Mouse (Mus musculus) limb, embryonic 14.5 days (tissue): ENCODE measurements around the gene Kmt2c. TPM values are rescaled to one million over a fixed set of nuclear protein-coding genes. Genes with fewer than 3 reads are reported as not detected.

Experiments
- ATAC-seq: fragments of 200-750 bp; cut with Nextera tagmentation; 2 replicates; pipeline ENCODE4 v1.8.0; 2017; ENCODE audit warnings: low read depth, moderate number of reproducible peaks, moderate TSS enrichment; ENCODE audit not compliant: low FRiP score
- DNase-seq: peaks from one replicate; pipeline ENCODE4 v3.0.0-alpha.2; 2015; ENCODE audit warnings: low spot score
- H3K27ac ChIP-seq: fragments of 300-500 bp; sonication (generic); replicated peaks from 2 replicates; pipeline ENCODE4 v1.5.1; 2014; ENCODE audit warnings: low read depth, mild to moderate bottlenecking, low read length, moderate library complexity, mixed read lengths
- H3K27me3 ChIP-seq: fragments of 300-500 bp; sonication (generic); 2 replicates; pipeline ENCODE4 v1.6.1; 2014; ENCODE audit warnings: low read length, mixed read lengths; ENCODE audit not compliant: control insufficient read depth, insufficient read depth
- H3K36me3 ChIP-seq: fragments of 300-500 bp; sonication (generic); 2 replicates; pipeline ENCODE4 v1.6.1; 2014; ENCODE audit warnings: mild to moderate bottlenecking, low read length, moderate library complexity, mixed read lengths; ENCODE audit not compliant: control insufficient read depth, insufficient read depth
- H3K4me1 ChIP-seq: fragments of 300-500 bp; sonication (generic); 2 replicates; pipeline ENCODE4 v1.6.1; 2014; ENCODE audit warnings: antibody characterized with exemption, low read length, mixed read lengths; ENCODE audit not compliant: control insufficient read depth, insufficient read depth
- H3K4me2 ChIP-seq: fragments of 300-500 bp; sonication (generic); replicated peaks from 2 replicates; pipeline ENCODE4 v1.6.1; 2014; ENCODE audit warnings: low read depth, mild to moderate bottlenecking, low read length, moderate library complexity; ENCODE audit not compliant: severe bottlenecking
- H3K4me3 ChIP-seq: fragments of 300-500 bp; sonication (generic); replicated peaks from 2 replicates; pipeline ENCODE4 v1.5.1; 2014; ENCODE audit warnings: low read length
- H3K9ac ChIP-seq: fragments of 300-500 bp; sonication (generic); 2 replicates; pipeline ENCODE4 v1.6.1; 2014; ENCODE audit warnings: mild to moderate bottlenecking, low read depth, low read length, moderate library complexity; ENCODE audit not compliant: severe bottlenecking
- H3K9me3 ChIP-seq: fragments of 300-500 bp; sonication (generic); 2 replicates; pipeline ENCODE4 v1.6.1; 2016; ENCODE audit warnings: low read length; ENCODE audit not compliant: control insufficient read depth
- POLR2A ChIP-seq: fragments of 200-500 bp; IDR thresholded peaks from 2 replicates; pipeline ENCODE4 v1.8.0; 2012; ENCODE audit warnings: inconsistent platforms, mild to moderate bottlenecking, moderate library complexity, borderline replicate concordance; ENCODE audit not compliant: insufficient read depth, insufficient read length; ENCODE audit errors: extremely low read depth
- WGBS: fragments of 180-500 bp; shearing (Covaris S2); extraction: QIAGEN DNeasy Blood & Tissue Kit; methylation state at CpG from one replicate; pipeline ENCODE4 v1.1.7; 2014; 5-methylcytosine and 5-hydroxymethylcytosine counted together
- polyA plus RNA-seq, 2 experiments: library from polyadenylated mRNA; depleted of rRNA in 1 of 2; stranded (reverse) in 1 of 2; unstranded in 1 of 2; fragments of >200 nt; fragmentation: Nextera tagmentation in 1 of 2; extraction: Ambion mirVana in 1 of 2; gene quantifications; 2 replicates each; pipeline versions ENCODE4 v1.2.1 to v1.2.3; 2012 to 2014

The Kmt2c gene
- polyA plus RNA-seq, 2 experiments, result 19.8 to 26.5 TPM

GRCm38 (mm10) chr5:25422576-25422975 is 76.0 kb downstream of the Kmt2c start:
- 75% methylated on average over 1 of the region's 1 CpGs for WGBS
- DNase-seq (no peak), ATAC-seq (no peak)
- no peak for TF ChIP-seq POLR2A
- H3K27me3 ChIP-seq, result no peaks in the 10 kb centered on the region
- H3K36me3 ChIP-seq, result no peaks in the 10 kb centered on the region
- H3K4me1 ChIP-seq, result no peaks in the 10 kb centered on the region
- no peak overlapping the region for H3K9ac ChIP-seq
- no peaks in the 10 kb centered on the region for H3K9me3 ChIP-seq
- H3K27ac ChIP-seq, result no peak overlapping the region
- no peak overlapping the region for H3K4me2 ChIP-seq
- H3K4me3 ChIP-seq, result no peak overlapping the region

- ATAC-seq (no peak), DNase-seq (peak; percentile 77)
- H3K4me3 ChIP-seq, result no peak overlapping the region
- no peaks in the 10 kb centered on the region for H3K36me3 ChIP-seq
- H3K4me1 ChIP-seq, result no peaks in the 10 kb centered on the region
- H3K4me2 ChIP-seq, result no peak overlapping the region
- H3K27ac ChIP-seq, result no peak overlapping the region
- H3K27me3 ChIP-seq, result no peaks in the 10 kb centered on the region
- WGBS, result 33% methylated on average over 3 of the region's 3 CpGs
- no peak for TF ChIP-seq POLR2A
- no peak overlapping the region for H3K9ac ChIP-seq
- no peaks in the 10 kb centered on the region for H3K9me3 ChIP-seq
Observed at GRCm38 (mm10) chr5:25420601-25421000, 78.0 kb downstream of the Kmt2c start.

GRCm38 (mm10) chr5:25415382-25415781 is 83.2 kb downstream of the Kmt2c start:
- Histone ChIP-seq H3K27ac (no peak overlapping the region), H3K4me3 (no peak overlapping the region), H3K4me1 (no peaks in the 10 kb centered on the region), H3K27me3 (no peaks in the 10 kb centered on the region), H3K4me2 (no peak overlapping the region), H3K9ac (no peak overlapping the region), H3K36me3 (0 out of 2 replicates have a peak, but pooled peaks cover 3% of the 10 kb centered on the region), H3K9me3 (no peaks in the 10 kb centered on the region)
- DNase-seq (no peak), ATAC-seq (no peak)
- no peak for TF ChIP-seq POLR2A

GRCm38 (mm10) chr5:25396727-25397126 is 101.9 kb downstream of the Kmt2c start:
- Histone ChIP-seq H3K9me3 (no peaks in the 10 kb centered on the region), H3K36me3 (peaks cover 20% of the 10 kb centered on the region), H3K27ac (no peak overlapping the region), H3K4me3 (no peak overlapping the region), H3K27me3 (no peaks in the 10 kb centered on the region), H3K4me2 (no peak overlapping the region), H3K4me1 (no peaks in the 10 kb centered on the region), H3K9ac (no peak overlapping the region)
- WGBS, result 93% methylated on average over 2 of the region's 2 CpGs
- no peak for TF ChIP-seq POLR2A
- DNase-seq, result no peak
- ATAC-seq, result no peak

GRCm38 (mm10) chr5:25392655-25393054 is 105.9 kb downstream of the Kmt2c start:
- H3K9ac ChIP-seq, result no peak overlapping the region
- DNase-seq, result no peak
- no peaks in the 10 kb centered on the region for H3K9me3 ChIP-seq
- ATAC-seq, result no peak
- H3K4me3 ChIP-seq, result no peak overlapping the region
- TF ChIP-seq POLR2A, result no peak
- H3K36me3 ChIP-seq, result peaks cover 8% of the 10 kb centered on the region; the same call in 1 of the 2 replicates
- no peak overlapping the region for H3K4me2 ChIP-seq
- WGBS, result 79% methylated on average over 2 of the region's 2 CpGs
- no peaks in the 10 kb centered on the region for H3K27me3 ChIP-seq
- no peak overlapping the region for H3K27ac ChIP-seq
- H3K4me1 ChIP-seq, result no peaks in the 10 kb centered on the region

DNA sequence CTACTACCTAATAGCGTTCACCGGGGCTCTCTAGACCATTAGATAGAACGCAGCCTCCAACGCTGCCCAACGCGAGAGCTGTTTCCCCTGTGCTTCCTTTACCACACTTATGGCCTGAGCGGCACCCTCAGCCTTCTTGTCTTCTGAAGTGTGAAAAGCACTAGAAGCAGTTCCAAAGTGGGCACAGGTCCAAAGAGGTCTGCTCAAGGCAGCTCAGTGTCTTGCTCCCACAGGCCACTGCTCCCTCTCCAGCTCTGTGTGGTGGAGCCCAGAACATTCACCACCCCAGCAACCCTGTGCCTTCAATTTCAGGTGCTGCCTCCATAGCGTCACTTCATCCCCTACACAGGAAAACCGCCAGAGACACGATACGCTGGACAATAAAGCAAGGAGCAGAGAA is 115.0 kb downstream of the Kmt2c start:
- TF ChIP-seq POLR2A, result no peak
- WGBS, result 86% methylated on average over 11 of the region's 11 CpGs
- Histone ChIP-seq H3K4me1 (no peaks in the 10 kb centered on the region), H3K36me3 (peaks cover 4% of the 10 kb centered on the region), H3K4me2 (no peak overlapping the region), H3K9me3 (no peaks in the 10 kb centered on the region), H3K9ac (no peak overlapping the region), H3K4me3 (no peak overlapping the region), H3K27ac (no peak overlapping the region), H3K27me3 (no peaks in the 10 kb centered on the region)
- ATAC-seq, result no peak
- no peak for DNase-seq
